Mouse (Mus musculus) erythroblast, embryonic 14.5 days (primary cell): ENCODE measurements around the gene Snrk. TPM values are rescaled to one million over a fixed set of nuclear protein-coding genes. Genes with fewer than 3 reads are reported as not detected.

Experiments used
- H3K27me3 ChIP-seq: 2 replicates; pipeline ENCODE4 v1.6.1; 2012; ENCODE audit warnings: inconsistent platforms; ENCODE audit not compliant: control insufficient read depth
- H3K36me3 ChIP-seq: 2 replicates; pipeline ENCODE4 v1.6.1; 2012; ENCODE audit warnings: mild to moderate bottlenecking, inconsistent platforms; ENCODE audit not compliant: control insufficient read depth
- H3K4me1 ChIP-seq: 2 replicates; pipeline ENCODE4 v1.6.1; 2012; ENCODE audit warnings: inconsistent platforms; ENCODE audit not compliant: control insufficient read depth
- H3K4me3 ChIP-seq: replicated peaks from 2 replicates; pipeline ENCODE3; 2012; ENCODE audit warnings: moderate library complexity, mild to moderate bottlenecking, inconsistent platforms
- H3K9me3 ChIP-seq: 2 replicates; pipeline ENCODE4 v1.6.1; 2012; ENCODE audit warnings: low read length, inconsistent platforms, mixed read lengths; ENCODE audit not compliant: control insufficient read depth
- GATA1 ChIP-seq: IDR thresholded peaks from 2 replicates; pipeline ENCODE4 v1.6.1; 2012; ENCODE audit warnings: low read length, inconsistent platforms, mixed read lengths
- TAL1 ChIP-seq: IDR thresholded peaks from 3 replicates; pipeline ENCODE4 v1.6.1; 2012; ENCODE audit warnings: low read length, inconsistent platforms, mixed read lengths
- polyA plus RNA-seq: library from polyadenylated mRNA; stranded (reverse); fragments of >175 nt; gene quantifications from 2 replicates; pipeline ENCODE4 v1.2.3, GENCODE M21; 2012

The Snrk gene
- polyA plus RNA-seq, 1 experiment: 0.81 TPM

- Histone ChIP-seq H3K4me1 (peaks cover 6% of the 10 kb centered on the region), H3K36me3 (peaks cover 36% of the 10 kb centered on the region), H3K4me3 (no peak overlapping the region), H3K9me3 (no peaks in the 10 kb centered on the region), H3K27me3 (no peaks in the 10 kb centered on the region)
- TF ChIP-seq GATA1 (no peak), TAL1 (no peak)
Observed at GRCm38 (mm10) chr9:122135095-122135884, 18.2 kb downstream of the Snrk start.

GRCm38 (mm10) chr9:122135885-122136170 is 18.8 kb downstream of the Snrk start:
- Histone ChIP-seq H3K4me1 (peaks cover 6% of the 10 kb centered on the region), H3K4me3 (no peak overlapping the region), H3K9me3 (no peaks in the 10 kb centered on the region), H3K27me3 (no peaks in the 10 kb centered on the region), H3K36me3 (peaks cover 36% of the 10 kb centered on the region)
- TF ChIP-seq GATA1 (no peak), TAL1 (no peak)

- Histone ChIP-seq H3K36me3 (peaks cover 36% of the 10 kb centered on the region), H3K9me3 (no peaks in the 10 kb centered on the region), H3K27me3 (no peaks in the 10 kb centered on the region), H3K4me3 (no peak overlapping the region), H3K4me1 (peaks cover 6% of the 10 kb centered on the region)
- no peak for TF ChIP-seq GATA1
- TF ChIP-seq TAL1: no peak
Observed at GRCm38 (mm10) chr9:122137960-122138359, 20.9 kb downstream of the Snrk start.

GRCm38 (mm10) chr9:122138371-122139029 is 21.4 kb downstream of the Snrk start:
- Histone ChIP-seq H3K27me3 (no peaks in the 10 kb centered on the region), H3K4me3 (no peak overlapping the region), H3K9me3 (no peaks in the 10 kb centered on the region), H3K36me3 (peaks cover 36% of the 10 kb centered on the region), H3K4me1 (peaks cover 6% of the 10 kb centered on the region)
- no peak for TF ChIP-seq TAL1
- TF ChIP-seq GATA1: no peak

GRCm38 (mm10) chr9:122139236-122139635 is 22.2 kb downstream of the Snrk start:
- Histone ChIP-seq H3K4me3 (no peak overlapping the region), H3K36me3 (peaks cover 37% of the 10 kb centered on the region), H3K4me1 (peaks cover 6% of the 10 kb centered on the region), H3K27me3 (no peaks in the 10 kb centered on the region), H3K9me3 (no peaks in the 10 kb centered on the region)
- TF ChIP-seq TAL1 (no peak), GATA1 (no peak)

- Histone ChIP-seq H3K9me3 (peaks cover 6% of the 10 kb centered on the region), H3K36me3 (peaks cover 26% of the 10 kb centered on the region), H3K4me3 (no peak overlapping the region), H3K27me3 (no peaks in the 10 kb centered on the region), H3K4me1 (peaks cover 8% of the 10 kb centered on the region)
- TF ChIP-seq GATA1 (no peak), TAL1 (no peak)
Observed at GRCm38 (mm10) chr9:122143219-122143618, 26.2 kb downstream of the Snrk start.

- Histone ChIP-seq H3K4me3 (no peak overlapping the region), H3K9me3 (peaks cover 6% of the 10 kb centered on the region), H3K4me1 (peaks cover 8% of the 10 kb centered on the region), H3K27me3 (no peaks in the 10 kb centered on the region), H3K36me3 (peaks cover 20% of the 10 kb centered on the region)
- TF ChIP-seq TAL1 (no peak), GATA1 (no peak)
Observed at GRCm38 (mm10) chr9:122144776-122145175, 27.7 kb downstream of the Snrk start.

- Histone ChIP-seq H3K4me1 (peaks cover 8% of the 10 kb centered on the region), H3K9me3 (peaks cover 6% of the 10 kb centered on the region), H3K4me3 (no peak overlapping the region), H3K27me3 (no peaks in the 10 kb centered on the region), H3K36me3 (peaks cover 20% of the 10 kb centered on the region)
- TF ChIP-seq GATA1 (no peak), TAL1 (no peak)
Observed at GRCm38 (mm10) chr9:122145677-122146076, 28.6 kb downstream of the Snrk start.

- TF ChIP-seq GATA1 (no peak), TAL1 (no peak)
- Histone ChIP-seq H3K36me3 (peaks cover 20% of the 10 kb centered on the region), H3K4me1 (peaks cover 8% of the 10 kb centered on the region), H3K27me3 (no peaks in the 10 kb centered on the region), H3K4me3 (no peak overlapping the region), H3K9me3 (peaks cover 6% of the 10 kb centered on the region)
Observed at GRCm38 (mm10) chr9:122146124-122146870, 29.2 kb downstream of the Snrk start.
